Mouse (Mus musculus) thymus, postnatal 25 days (tissue): ENCODE measurements around the gene Pcdh19.
"Not testable (repeated sequence)": the region's sequence is repeated elsewhere in the genome, so short reads cannot be mapped to it uniquely, and the experiment has no call there.

ENCODE experiments used
- DNase-seq: peaks from one replicate; pipeline ENCODE4 v3.0.0; 2022

Pcdh19 gene

GRCm38 (mm10) chrX:133688840-133689239 lies at the start of gene Pcdh19:
Gene Pcdh19, minus strand, starts transcription at chrX:133688987.
- peak; percentile 19 for DNase-seq

- DNase-seq, result no peak
These were observed 47.1 kb upstream of the Pcdh19 start for GRCm38 (mm10) chrX:133735871-133736270.

- peak; percentile 0 for DNase-seq
These were observed 46.2 kb upstream of the Pcdh19 start for GRCm38 (mm10) chrX:133734984-133735383.

GRCm38 (mm10) chrX:133721517-133721916 lies 32.7 kb upstream of the Pcdh19 start:
- no peak for DNase-seq

GRCm38 (mm10) chrX:133710621-133711020 lies 21.8 kb upstream of the Pcdh19 start:
- no peak for DNase-seq

DNA sequence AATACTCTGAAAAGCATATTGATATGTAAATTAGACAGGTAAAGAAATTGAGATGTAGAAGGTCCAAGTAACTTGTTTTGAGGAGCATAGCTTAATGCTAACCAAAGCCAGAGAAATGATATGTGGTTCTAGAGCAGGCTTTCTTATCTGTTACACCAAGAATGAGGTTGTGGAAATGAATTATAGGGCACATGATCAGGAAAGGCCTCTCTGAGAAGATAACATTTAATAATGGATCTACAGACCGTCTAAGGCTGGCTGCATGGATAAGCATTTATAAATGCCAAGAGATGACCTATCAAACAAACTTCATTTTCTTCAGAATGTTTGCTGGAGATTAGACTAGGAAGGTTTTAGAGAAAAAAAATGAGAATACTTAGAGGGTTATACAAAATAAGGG lies 14.1 kb upstream of the Pcdh19 start:
- DNase-seq, result no peak

DNA sequence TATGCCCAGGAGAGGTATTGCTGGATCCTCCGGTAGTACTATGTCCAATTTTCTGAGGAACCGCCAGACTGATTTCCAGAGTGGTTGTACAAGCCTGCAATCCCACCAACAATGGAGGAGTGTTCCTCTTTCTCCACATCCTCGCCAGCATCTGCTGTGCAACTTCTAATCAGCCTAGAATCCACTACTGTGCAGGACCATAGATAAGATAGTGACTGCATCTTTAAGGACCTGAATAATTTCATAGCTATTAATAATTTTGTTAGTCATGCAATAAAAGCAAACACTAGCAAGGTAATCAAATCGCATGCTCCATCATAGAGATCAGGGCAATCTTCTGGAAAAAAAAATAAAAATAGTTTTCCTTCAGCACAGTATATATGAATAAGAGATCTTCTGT lies 9.1 kb upstream of the Pcdh19 start:
- DNase-seq, result not testable (repeated sequence)

DNA sequence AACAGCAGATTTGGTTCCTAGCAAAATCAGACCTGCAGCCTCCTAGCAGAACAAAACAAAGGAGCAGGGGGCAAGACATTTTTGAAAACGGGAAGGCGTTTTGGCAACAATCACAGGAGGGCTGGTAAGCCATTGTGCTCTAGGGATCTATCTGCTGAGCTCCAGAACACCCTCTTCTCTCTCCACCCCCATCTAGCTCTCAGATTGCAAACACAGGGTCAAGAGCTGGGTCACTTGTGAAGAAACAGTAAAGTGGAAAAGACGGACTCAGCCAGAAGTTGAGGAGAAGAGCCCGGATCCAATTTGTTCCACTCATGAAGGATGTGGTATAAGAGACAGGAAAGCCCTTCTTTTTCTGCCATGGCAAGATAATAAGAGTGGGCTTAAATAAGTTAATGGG lies 7.7 kb upstream of the Pcdh19 start:
- no peak for DNase-seq

GRCm38 (mm10) chrX:133693037-133693760 lies 4.4 kb upstream of the Pcdh19 start:
- DNase-seq, result no peak

DNA sequence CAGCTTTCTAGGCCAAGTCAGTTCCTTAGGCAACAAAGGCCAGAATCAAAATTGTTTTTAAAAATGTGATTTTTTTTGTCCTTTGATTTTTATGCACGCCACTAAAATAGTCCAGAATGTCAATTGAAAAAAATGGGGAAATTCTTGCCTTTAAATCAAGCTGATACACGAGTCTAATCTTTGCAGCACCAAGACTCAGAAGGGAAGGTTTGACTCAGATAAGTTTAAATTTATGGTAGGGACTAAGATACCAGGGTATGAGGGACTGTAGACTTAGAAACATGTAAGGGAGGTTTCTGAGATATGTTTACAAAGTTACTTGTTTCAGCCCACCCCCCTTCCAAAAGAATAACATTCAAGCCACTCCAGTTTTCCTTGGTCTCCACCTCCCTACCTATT lies 3.6 kb upstream of the Pcdh19 start:
- DNase-seq, result no peak

GRCm38 (mm10) chrX:133691581-133692391 lies 3.0 kb upstream of the Pcdh19 start:
- peak; percentile 44 for DNase-seq

- DNase-seq, result no peak
These were observed 2.0 kb upstream of the Pcdh19 start for GRCm38 (mm10) chrX:133690822-133691221.

- no peak for DNase-seq
These were observed 926 bp upstream of the Pcdh19 start for GRCm38 (mm10) chrX:133689576-133690250.

DNA sequence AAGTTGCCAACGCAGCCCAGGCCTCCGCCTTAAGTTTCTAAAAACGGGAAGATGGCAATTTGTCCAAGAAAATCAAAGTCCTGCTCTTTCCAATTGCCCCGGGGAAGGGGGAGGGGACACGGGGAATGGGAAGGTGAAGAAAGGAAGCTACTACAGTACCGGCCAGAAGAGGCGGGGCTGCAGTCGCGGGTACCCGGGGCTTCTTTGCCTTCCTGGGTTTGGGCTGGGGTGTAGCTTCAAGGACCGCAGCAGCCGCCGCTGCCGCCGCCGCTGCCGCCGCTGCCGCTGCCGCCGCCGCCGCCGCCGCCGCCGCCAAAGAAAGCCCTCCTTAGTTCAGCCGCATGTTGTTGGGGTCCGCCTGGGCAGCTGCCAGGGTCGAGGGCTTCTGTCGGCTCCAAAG lies 631 bp downstream of the Pcdh19 start:
- no peak for DNase-seq

- DNase-seq, result no peak
These were observed 1.1 kb downstream of the Pcdh19 start for GRCm38 (mm10) chrX:133687666-133688151.

DNA sequence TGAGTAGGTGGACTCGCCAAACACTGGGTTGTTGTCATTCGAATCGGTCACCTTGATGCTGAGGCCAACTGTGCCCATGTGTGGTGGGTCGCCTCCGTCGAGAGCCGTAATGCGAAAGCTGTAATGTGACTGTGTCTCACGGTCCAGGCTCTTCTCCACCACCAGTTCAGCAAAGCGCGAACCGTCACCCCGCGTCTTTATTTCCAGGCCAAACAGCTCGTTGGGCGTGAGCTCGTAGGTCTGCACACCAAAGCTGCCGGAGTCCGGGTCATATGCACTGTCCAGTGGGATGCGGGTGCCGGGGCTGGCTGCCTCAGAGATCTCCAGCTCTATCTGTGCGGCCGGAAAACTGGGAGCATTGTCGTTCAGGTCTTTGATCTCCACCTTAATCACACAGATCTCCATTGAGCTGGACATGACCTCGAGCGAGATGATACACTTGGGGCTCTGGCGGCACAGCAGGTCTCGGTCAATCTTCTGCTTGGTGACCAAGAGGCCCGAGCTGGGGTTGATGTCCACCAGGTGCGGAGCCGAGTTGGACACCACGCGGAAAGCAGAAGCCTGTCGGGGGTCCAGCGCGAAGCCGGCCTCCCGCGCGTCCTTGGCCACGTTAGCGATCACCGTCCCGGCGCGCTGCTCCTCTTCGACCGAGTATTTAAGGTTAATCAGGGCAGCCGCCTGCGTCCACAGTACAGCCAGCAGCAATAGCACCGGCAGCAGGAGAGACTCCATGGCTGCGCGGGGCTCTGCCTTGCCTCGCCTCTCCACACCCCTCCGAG lies 2.1 kb downstream of the Pcdh19 start:
- DNase-seq, result no peak

- DNase-seq, result no peak
These were observed 3.2 kb downstream of the Pcdh19 start for GRCm38 (mm10) chrX:133685572-133685971.

DNA sequence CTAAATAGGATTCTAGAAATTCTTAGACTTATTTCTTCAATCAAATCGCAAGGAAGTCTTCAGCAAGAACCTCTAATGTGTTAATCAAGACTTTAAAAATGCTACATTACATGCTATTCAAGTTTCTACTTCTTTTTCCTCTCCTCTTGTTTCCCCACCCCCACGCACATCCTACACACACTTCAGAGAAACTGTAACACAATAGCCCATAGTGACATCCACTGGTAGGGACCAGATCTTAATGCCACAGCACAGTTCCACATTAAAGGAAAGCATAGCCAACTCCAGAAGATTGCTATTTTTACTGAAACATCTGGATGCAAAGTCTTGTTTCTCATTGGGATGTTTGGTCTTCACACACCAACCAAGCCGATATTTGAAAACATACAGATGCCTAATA lies 4.8 kb downstream of the Pcdh19 start:
- no peak for DNase-seq

DNA sequence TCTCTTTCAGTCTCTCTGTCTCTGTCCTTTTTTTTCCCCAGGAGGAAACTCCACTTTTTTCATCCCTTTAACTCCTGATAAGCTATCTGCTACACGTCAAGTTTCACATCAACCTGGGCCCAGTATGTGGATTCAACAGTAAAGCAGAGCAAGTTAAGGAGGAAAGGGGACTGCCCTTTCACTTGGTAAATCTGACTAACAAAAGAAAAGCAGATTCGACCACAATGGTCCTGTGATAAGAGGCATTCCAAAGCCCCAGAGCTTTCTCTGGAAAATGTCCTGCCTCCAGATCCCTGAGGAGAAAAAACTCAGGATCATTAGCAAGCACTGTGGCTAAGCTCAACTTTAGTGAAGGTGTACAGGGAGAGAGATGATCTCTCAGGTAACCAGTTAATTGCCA lies 13.7 kb downstream of the Pcdh19 start:
- DNase-seq, result no peak

- no peak for DNase-seq
These were observed 15.0 kb downstream of the Pcdh19 start for GRCm38 (mm10) chrX:133673796-133674195.

- DNase-seq, result no peak
These were observed 28.7 kb downstream of the Pcdh19 start for GRCm38 (mm10) chrX:133660111-133660510.
